Mouse (Mus musculus): ENCODE data around the gene Asf1b.
"Not testable (repeated sequence)": the region's sequence is repeated elsewhere in the genome, so short reads cannot be mapped to it uniquely, and the experiment has no call there.

The Asf1b gene

DNA sequence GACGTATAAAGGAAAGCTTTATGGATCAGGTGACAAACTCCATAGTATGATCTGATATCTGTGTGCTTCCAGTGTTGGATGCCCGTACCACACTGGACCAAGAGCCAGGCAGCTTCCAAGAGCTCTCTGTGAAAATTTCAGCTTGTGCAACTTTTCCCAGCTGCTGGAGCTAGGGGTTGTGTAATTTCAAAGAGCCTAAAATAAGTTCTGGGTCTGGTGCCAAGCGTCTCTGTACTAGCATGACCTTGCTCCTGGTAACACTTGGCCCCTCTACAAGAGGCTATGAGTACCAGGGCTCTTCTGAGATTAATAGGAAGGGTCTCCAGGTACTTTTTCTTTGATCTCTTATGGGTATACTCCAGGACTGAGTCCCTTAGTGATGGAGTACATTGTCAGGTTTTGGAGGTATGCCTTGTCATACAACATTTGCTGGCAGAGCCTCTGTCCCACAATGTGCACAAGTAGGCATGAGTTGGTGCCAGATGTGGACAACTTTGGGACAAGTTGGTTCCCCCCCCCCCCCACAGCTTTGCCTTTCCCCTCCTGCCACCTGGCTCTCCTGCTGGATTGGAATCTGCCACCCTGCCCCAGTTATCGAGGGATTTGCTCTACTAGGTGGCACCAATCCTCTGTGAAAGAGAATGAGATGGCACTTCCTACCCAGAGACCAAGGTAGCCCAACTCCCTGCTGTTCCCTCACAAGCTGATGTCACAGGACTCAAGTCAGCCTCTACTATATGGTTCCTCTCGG is 8.9 kb downstream of the Asf1b start:
- peak; percentile 84 for DNase-seq (ENCODE audit: low spot score)

DNA sequence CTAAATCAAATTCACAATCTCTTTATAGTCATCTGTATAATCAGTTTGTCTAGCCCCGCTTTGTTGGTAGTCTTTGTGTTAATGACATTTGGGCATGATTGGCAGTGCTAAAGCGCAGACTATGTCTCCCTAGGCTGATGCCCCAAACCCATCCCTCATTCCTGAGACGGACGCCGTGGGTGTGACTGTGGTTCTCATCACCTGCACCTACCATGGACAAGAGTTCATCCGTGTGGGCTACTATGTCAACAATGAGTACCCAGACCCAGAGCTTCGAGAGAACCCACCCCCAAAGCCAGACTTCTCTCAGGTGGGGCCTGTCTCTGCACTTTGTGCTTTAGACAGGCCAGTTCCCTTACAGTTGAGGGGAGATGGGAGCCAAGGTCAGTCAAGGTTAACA is 12.4 kb downstream of the Asf1b start:
- DNase-seq (ENCODE audit: low spot score), result no peak

DNA sequence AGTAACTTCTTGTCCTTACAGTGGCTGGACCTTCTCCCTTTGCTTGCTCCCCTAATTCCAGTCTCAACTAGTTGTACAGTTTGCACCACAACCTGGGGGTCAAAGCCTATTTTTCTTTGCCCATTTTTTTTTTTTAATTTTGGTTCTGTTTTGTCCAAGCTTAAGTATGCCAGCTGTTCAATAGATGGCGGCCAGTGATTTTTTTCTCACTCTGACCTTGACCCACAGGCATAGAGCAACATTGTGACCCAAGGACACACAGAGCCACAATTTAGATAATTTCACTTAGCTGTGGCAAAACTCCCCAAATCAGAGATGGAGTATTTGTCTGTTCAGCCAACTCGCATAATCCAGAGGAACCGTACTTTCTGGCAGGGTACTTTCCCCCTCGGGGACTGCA is 15.8 kb downstream of the Asf1b start:
- no peak for DNase-seq (ENCODE audit: low spot score)

DNA sequence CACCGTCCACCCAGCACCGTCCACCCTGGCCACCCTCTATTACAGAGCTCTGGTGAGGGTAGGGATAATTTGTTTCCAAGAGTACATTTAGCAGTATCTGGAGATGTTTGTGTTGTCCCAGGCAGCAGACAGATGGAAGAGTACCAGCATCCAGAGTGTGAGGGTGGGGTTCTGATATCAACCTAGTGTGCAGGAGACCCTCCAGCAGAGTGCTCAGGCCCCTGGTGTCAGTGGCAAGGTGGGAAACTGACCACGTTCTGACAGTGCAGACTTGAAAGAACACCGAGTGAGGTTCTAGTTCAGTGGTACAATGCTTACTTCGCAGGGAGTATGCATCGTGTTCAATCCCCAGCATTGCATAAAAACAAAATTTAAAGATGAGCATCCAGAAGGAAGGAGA is 16.4 kb downstream of the Asf1b start:
- no peak for DNase-seq (ENCODE audit: low spot score)

DNA sequence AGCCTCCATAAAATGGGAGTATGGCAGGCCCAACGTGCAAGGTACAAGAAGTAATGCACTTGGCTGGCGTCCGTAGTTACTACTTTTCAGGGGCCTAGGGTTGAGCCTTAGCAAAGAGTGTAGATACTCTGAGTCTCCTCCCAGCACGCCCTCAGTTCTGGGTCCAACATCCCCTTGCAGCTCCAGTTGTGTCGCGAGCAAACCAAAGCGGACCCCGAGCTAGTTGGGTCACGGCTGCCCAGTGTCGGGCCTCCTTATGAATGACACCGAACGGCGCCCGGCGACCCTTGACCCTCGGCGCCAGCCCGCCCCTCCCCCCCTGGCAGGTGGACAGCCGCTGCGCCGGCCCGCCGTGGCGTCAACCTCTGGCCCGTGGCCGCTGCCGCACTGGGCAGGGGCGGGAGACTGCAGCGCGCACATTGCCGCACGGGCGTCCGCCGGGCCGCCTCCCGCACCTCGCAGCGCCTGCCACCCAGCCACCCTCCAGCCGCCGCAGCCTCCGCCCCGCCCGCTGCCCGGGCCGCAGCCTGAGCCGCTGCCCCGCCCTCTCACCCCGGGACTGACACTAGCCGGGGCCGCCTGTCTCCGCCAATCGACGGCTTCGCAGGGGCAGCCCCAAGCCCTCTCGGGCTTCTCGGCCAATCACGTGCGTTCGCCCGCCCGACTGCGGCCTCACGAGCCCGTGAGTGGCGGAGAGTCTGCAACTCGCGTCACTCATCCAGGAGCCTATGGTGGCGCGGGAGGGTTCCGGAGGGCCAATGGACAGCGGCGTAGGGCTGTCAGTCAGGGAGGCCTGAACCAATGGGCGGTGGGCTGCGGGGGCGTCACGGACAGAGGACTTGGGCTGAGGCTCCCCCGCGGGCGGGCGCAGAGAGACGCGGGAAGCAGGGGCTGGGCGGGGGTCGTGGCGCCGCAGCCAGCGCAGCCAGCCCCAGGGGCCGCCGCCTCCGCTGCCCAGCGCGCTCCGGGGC is 17.1 kb downstream of the Asf1b start, which contains the start of gene Prkaca:
Gene Prkaca, plus strand, starts transcription at position 844 of the 971 bp plus-strand sequence.
- DNase-seq (ENCODE audit: low spot score), result peak; percentile 99

DNA sequence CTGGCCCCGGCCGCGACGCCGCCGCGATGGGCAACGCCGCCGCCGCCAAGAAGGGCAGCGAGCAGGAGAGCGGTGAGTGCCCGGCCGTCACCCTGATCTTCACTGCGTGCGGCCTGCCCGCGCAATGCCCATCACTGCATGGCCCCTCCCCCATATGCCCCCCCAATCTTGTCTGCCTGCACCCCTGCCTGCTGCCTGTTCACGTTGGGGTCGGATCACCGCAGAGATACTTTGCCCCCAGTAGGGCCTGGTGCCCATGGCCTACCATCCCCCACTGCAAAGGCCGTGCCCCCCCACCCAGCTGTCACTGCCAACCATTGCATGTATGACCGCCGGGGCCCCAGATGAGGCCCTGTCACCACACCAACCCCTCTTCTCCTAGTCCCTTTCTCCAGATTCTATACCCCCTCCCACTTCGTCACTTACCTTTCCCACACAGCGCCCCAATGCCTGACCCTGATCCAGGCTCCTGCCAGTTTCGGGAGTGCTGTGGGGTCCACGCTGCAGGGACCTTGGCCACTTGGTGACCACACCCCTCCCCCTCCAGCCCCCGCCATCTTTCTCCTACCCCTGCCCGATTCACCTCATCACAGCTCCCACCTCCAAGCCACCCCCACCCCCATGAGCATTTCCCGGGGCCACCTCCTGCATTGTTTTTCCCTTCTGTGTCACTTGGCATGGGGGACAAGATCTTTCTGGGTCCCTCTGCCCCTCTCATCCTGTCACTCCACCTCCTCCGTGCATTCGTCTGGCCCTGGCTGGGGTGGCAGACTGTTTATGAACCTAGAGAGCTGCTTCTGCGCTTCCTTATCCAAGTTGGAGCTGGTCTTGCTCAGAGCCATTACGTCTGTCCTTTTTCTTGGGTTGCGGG is 18.1 kb downstream of the Asf1b start:
- DNase-seq (ENCODE audit: low spot score), result no peak

DNA sequence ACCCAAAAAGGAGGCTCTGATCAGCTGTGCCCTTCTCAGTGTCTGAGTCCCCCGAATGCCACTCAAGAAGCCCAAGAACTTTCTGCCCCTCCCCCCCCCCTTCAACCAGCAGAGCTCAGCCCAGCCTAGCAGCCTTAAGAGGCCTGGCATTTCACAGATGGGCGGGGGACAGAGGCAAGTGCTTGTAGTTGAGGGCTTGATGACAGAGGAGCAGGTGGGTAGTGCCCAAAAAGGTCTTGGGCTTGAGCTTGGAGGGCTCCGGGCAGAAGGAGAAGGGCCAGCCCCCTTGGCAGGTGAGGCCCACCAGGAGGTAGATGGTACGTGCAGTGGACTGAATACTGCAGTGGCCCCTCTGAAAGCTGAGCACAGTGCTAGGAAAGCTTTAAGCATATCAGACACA is 19.2 kb downstream of the Asf1b start:
- peak; percentile 59 for DNase-seq (ENCODE audit: low spot score)

DNA sequence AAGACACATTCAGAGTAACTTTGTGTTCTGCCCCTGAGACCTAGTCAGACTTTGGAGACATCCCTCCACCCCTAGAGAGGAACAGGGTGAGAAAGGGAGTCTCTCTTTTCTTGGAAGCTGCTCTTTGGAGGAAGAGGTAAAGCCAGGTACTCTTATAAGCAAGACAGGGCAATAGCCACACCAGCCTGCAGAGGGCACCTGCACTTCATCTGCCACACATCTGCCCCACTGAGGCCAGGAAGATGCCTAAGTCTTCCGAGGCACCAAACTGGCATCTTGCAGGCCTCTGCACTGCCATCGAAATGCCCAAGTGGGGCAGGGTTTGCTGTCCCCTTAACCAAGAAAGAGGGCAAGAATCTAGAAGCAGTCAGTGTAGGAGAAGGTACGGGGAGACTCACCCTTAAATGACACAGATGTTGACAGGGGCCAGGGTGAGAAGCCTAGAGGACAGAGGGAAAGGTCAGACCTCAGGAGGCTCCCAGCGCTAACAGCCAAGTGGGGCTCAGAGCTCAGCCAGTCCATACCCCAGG is 20.9 kb downstream of the Asf1b start:
- DNase-seq (ENCODE audit: low spot score), result no peak

DNA sequence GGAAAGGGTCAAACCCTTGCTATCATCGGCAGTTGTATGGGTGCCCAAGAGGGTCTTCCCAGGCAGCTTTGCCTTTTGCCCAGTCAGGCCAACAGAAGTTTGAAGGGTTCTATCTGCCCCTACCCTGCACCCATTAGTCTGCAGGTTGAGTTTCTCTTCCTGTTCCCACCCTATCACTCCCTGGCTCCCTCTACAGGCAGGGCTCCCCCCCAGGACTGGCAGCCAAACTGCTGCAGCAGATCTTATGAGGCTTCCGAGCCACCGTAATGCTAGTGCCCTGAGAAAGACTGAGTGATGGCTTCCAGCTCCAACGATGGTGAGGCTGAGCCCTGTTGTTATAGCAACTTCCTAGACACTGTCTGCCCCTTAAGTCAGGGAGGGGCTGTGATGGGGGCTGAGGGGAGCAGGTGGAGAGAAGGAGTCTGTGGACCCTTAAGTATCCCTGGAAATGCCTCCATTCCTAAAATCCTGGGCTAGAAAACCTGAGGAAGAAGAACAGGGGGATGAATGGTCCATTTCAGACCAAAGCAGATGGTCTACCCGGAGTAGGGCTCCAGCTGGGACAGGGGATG is 21.6 kb downstream of the Asf1b start:
- no peak for DNase-seq (ENCODE audit: low spot score)

DNA sequence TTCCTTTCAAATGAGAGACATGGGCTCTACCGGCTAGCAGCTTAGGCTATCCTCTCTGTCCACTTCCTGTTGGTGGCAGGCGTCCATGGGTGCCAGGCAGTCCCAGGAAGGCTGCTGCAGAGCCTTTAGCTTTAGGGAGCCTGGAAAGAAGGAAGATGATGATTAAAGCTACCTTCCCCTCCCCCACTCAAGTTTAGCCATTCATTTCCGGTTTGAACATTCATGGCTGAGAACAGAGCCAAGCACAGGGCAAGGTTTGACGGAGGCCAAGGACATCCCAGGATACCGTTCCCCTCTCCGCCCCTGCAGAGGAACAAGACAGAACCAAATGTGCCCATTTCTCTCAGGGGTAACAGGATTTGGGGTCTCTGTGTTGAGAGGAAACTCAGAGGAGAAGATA is 22.3 kb downstream of the Asf1b start:
- peak; percentile 50 for DNase-seq (ENCODE audit: low spot score)

DNA sequence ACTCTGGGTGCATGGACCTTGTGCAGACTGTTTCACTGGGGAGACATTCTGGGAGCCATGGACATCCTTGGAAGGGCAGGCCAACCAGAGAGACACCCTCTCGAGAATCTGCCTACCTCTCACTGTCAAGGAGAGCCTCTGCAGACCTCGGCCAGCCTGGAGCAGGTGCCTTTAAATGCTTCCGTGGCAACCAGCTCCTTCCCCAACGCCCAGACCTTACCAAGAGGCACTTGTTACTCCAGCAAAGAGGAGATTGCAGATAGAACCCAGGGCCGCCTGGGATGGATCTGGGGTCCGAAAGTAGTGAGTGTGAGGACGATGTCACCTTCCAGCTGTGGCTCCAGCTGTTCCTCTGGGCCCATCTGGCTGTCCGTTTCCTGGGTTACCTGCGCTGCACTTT is 22.9 kb downstream of the Asf1b start:
- no peak for DNase-seq (ENCODE audit: low spot score)

DNA sequence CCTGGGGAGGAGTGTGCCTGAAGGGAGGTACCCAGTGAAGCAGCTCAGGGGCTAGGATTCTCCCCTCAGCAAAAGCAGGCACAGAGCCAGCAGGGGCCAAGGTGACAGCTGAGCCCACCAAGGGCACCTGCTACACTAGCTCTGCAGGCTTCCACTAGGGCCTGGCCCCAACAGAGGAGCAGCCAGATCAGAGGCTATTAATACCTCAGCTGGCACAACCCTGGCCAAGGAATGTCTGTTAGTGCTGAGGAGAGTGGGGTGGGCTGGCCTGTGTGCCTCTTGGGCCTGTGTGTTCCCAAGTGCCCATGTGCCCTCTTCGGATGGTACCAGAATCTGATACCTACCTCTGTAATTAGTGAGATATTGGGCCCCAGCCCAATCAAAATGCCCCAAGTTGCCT is 24.9 kb downstream of the Asf1b start:
- no peak for DNase-seq (ENCODE audit: low spot score)

DNA sequence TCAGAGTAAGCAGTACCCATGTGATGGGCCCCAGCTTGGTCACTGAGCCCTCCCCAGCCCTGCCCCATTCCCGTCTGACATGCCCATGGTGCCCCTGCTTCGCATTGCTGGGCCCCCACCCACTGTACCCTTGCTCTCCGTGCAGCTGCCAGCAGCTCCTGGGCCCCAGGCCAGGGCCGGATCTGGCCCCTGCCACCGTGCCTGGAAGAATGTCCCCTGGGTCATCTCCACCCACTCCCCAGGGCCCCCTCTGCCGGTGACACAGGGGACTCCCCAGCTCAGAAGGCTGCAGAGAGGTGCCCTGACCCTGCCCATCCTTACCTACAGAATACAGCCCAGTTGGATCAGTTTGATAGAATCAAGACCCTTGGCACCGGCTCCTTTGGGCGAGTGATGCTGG is 25.5 kb downstream of the Asf1b start:
- DNase-seq (ENCODE audit: low spot score), result no peak

DNA sequence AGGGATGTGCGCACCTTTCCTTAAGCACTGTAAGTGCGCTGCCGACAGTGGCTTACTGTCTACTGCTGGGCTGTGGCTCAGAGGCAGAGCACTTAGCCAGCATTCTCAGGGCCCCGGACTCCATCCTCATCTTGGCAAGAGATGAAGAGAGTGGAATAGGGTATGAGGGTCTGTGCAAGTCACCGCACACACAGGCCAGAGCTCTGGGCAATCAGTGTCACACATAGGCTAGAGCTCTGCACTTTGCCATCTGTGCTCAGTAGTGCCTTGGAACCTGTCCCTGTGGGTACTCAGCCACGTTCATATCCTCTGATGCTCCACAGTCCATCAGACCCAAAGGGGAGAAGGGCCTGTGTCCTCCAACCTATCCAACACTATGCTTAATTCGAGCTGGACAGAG is 26.2 kb downstream of the Asf1b start:
- no peak for DNase-seq (ENCODE audit: low spot score)

DNA sequence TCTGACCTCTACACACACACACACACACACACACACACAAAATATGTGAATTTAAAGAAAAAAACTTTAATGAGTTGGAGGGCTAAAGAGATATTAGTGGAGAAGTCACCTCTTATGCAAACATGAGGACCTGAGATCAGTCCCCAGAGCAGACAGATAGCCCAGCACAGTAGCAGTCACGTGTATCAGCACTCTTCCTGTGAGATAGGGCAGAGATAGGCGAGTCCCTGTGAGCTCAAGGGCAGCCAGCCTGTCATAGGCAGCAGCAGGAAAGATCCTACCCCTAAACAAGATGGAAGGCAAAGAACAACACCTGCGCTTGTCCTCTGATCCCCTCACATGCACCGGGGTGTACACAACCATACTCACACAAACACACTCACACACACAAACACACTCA is 27.1 kb downstream of the Asf1b start:
- no peak for DNase-seq (ENCODE audit: low spot score)

DNA sequence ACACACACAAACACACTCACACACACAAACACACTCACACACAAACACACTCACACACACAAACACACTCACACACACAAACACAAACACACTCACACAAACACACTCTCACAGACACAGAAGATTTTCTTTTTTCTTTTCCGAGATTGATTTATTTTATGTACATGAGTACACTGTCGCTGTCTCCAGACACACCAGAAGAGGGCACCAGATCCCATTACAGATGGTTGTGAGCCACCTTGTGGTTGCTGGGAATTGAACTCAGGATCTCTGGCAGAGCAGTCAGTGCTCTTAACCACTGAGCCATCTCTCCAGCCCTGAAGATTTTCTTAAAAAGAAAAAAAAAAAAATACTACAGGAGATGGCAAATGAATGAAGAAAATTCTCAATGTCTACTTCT is 27.9 kb downstream of the Asf1b start:
- not testable (repeated sequence) for DNase-seq (ENCODE audit: low spot score)

DNA sequence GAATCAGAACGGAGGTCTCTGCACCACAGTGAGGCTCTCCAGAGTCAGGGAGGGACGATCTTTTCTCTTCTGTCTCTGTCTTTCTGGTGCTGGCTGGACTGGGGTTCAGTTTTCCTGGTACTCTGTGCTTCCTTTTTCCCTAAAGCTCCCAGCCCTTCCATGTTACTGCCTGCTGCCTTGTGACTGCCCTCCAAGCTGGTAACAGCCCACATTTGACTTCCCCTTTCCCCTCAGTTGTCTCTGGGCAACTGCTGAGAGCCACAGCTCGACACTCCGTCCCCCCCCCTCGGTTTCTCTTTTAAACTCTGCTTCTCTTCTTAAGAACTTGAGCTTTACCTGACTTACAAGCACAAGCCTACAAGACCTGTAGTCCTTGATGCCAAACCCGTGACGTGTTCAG is 33.9 kb downstream of the Asf1b start:
- DNase-seq (ENCODE audit: low spot score), result no peak

DNA sequence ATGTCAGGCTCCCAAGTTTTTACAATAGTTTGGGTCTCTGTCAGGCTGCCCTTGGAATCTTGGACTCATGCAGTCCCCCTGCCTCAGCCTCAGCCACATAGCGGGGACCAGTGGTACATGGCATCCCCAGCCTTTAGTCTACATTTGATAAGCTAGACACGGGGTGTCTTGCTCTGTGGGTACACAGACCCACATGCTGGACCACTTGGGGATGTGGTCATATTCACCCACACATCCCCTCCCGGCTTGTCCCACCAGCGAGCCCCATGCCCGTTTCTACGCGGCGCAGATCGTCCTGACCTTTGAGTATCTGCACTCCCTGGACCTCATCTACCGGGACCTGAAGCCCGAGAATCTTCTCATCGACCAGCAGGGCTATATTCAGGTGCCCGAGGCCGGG is 34.9 kb downstream of the Asf1b start:
- no peak for DNase-seq (ENCODE audit: low spot score)

DNA sequence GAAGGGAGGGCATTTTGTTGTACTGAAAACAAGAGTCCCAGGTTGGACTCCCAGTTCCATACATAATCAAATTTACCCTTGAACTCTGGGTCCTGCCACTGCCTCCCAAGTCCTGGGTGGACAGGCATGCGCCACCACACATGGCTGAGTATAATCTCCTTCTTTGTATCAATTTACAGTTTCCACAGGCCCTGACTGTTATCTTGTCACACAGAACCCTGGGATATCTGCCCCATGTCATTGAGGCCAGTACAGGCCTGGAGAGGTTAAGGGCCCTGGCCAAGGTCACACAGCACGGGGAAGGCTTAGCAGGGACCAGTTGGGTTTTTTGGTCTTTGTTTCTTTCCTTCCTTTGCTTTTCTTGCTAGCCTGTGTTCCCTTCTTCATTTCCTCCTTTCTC is 37.2 kb downstream of the Asf1b start:
- DNase-seq (ENCODE audit: low spot score), result no peak

DNA sequence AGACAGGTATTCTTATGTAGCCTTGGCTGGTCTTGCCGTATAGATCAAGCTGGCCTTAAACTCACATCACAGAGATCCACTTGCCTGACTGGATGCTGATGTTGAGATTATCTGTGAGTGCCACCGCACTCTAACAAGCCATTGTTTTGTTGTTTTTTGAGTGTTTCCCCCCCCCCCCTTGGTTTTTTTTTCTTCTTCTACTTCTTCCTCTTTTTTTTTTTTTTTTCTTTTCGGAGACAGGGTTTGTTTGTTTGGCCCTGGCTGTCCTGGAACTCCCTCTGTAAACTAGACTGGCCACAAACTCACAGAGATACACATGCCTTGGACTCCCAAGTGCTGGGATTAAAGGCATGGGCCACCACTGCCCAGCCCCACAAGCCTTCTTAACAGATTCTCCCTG is 38.7 kb downstream of the Asf1b start:
- DNase-seq (ENCODE audit: low spot score), result no peak

DNA sequence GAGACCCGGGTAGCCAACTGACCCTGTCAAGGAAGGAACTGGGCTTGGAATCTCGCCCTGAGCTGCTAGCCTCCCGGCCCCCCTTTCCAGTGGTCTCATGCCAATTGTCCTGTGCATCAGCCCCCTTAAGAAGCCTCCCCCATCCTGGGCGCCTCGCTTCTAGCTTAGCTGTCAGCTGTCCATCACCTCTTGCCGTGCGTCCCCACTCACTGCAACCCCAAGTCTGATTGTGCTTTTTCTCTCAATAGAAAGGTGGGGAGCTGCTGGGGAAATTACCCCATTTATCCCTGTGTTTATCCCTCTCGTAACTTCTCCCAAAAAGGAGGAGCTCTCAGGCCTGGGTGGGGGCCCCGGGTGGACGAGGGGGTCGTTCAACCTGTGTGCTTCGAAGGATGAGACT is 40.7 kb downstream of the Asf1b start:
- no peak for DNase-seq (ENCODE audit: low spot score)

Measured in lung, postnatal 25 days (tissue).